Mouse (Mus musculus): ENCODE measurements around the gene Kars. TPM values are rescaled to one million over a fixed set of nuclear protein-coding genes. Genes with fewer than 3 reads are reported as not detected.
A peak's percentile ranks its signal among the peaks of the same experiment; 100 is the strongest.

Kars gene
- total RNA-seq, 2 experiments from 2014 or later = 112 to 115 TPM

DNA sequence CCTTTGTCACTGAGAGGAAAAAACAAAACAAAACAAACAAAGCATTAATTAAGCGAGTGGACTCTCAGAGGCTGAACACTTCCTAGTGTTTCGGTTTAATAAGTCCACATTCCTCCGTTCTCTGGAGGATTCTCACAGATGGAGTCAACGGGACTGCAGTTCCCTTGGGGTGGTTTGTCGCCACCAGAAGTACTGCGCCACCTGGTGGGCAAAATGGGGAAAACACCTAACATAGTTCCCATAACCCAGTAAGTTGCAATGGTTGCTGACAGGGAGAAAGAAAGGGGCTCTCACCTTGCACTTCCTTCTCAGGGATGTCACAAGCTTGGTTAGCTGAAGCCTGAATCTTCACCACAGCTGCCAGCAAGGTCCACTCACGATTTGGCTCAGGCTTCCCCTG lies 21.2 kb downstream of the Kars start:
- intact Hi-C loops (cut with DNase I) = no loop called here
- DNase-seq = peak; percentile 75

DNA sequence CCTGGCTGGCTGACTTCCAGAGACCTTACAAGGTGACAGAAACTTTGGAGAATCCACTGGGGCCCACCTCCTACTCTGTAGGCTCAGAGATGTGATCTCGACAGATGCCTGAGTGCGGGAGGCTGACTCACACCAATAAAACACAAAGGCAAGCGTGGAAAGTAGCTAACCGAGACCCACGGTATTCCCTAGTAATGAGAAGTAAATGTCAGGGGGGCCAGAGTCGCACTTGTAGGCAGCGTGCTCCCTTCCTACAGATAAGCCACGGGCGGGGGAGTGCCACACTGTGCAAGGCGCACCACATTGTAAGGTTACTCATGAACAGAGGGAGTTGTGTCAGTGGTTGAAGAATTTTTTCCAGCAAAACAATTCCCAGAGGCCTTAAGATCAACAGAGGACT lies 26.6 kb downstream of the Kars start:
- DNase-seq = no peak
- intact Hi-C loops (cut with DNase I) = no loop called here

DNA sequence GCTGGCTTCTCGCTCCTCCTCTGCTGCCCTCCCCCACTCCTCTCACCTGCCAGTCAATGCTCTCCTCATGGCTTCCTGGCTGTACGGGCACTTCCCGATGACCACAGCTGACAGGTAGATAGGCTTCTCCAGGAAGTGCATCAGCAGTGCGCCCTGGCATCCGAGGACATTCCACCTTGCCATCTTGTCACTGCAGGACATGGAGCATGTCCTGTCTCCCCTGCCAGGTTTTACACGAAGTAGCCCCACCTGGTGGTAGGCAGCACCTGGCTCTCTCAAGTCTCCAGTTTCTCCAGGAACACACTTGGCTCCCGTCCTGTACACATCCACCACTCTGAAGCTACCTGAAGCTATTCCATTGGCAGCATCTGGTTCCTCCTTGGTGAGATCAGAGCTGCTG lies 29.0 kb downstream of the Kars start:
- intact Hi-C loops (cut with DNase I) = no loop called here
- DNase-seq = no peak

DNA sequence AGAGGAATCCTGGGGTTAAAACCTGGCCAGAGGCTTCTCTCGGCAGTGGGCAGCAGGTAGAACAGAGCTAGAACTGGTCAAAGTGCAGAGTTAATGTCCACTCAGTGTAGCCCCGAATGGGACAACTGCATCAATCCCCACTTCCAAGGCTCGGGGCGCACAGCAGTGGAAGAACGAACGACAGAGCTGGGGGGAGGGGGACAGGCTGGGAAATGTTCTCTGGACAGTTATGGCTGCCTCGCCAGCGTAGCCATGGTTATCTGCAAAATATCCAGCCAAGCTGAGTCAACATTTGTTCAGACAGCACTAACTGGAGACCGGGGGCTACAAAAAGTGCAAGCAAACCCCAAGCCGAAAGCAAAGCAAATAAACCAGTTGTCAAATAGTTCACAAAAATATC lies 33.0 kb downstream of the Kars start:
- intact Hi-C loops (cut with DNase I) = no loop called here
- DNase-seq = peak; percentile 27

DNA sequence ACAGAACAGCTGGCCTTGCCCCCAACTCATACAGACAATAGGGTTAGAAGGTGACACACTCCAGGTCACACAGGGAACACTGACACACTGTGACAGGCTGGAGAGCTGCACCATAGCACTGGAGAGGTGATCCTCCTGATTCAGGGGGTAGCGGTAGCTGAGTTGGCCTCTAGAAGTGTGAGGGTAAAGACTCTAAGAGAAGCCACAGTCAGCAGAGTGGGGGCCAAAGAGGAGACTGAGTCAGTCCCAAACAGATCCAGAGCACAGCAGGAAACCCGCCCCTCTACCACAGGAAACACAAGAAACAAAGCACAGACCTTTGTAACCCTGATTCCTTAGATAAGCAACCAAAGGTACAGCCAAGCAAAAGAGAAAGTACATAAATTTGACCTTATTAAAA lies 34.8 kb downstream of the Kars start:
- no peak for DNase-seq
- intact Hi-C loops (cut with DNase I) = no loop called here

DNA sequence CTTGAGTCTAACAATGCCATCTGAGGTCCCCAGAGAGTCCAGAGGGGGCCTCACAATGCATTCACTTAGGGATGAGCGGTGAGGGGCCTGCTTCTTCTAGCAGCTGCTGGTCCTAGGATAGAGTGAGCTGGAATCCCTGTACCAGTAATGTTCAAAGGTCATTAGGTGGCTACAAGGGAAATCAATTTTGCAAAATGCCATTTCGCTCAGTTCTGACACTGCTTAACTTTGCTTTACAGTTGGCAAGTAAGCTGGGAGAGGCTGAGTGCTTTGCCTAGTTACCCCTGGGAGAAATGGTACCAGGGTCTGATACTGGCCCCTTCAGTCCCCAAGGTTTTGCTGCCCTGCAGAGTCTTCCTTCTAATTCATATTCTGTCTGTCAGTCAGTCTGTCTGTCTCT lies 35.4 kb downstream of the Kars start:
- intact Hi-C loops (cut with DNase I) = no loop called here
- DNase-seq = no peak

DNA sequence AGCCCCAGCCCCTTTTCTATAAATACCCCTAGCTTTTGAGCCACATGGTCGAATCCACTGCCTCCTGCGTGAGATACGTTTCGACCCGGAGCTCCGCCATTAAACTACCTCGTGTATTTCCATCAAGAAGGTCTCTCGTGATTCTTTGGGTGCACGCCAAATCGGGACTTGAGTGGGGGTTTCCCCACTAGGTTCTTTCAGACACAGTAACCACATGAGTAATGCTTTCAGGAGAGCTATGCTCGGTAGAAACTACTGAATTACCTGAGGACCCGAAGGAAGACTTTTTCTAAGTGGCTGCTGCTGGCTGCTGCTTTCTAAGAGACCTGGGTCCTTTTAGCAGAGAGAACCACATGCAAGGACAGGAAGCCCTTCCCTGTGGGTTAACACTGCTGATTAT lies 37.0 kb downstream of the Kars start:
- no peak for DNase-seq
- intact Hi-C loops (cut with DNase I) = no loop called here

DNA sequence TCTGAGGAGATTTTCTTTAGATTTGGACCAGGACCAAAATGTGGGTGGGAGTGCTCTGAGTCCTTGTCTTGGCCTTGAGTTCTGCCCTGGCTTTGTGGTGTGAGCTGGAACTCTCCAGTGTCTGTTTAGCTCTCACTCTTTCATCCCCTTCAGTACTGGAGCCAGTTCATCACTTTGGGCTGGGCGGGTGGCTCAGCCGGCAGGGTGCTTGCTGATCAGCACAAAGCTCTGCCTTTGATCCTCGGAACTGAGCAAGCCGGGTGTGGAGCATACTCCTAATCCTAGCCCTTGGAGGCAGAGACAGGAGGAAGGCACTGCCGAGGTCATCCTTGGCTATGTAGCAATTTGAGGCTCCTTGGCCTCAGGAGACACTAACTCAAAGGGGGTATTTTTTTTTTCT lies 42.1 kb downstream of the Kars start:
- intact Hi-C loops (cut with DNase I) = no loop called here
- no peak for DNase-seq

DNA sequence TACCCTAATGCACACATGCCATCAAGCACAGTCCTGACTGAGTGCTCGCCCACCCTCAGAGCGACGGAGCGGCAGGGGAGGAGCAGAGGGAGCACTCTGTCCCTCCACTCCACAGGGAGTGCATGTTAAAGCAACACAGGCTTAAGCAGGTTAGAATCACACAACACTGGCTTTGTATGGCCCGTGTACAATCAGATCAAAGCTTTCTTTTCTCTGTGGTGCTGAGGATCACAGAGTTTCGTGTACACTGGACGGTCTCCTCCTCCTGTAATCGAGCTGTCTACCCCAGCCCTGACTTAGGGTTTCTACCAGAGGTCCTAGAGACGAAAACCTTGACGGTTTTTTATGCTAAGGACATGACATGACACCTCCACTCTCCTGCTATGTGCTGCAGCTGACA lies 42.6 kb downstream of the Kars start:
- intact Hi-C loops (cut with DNase I) = no loop called here

DNA sequence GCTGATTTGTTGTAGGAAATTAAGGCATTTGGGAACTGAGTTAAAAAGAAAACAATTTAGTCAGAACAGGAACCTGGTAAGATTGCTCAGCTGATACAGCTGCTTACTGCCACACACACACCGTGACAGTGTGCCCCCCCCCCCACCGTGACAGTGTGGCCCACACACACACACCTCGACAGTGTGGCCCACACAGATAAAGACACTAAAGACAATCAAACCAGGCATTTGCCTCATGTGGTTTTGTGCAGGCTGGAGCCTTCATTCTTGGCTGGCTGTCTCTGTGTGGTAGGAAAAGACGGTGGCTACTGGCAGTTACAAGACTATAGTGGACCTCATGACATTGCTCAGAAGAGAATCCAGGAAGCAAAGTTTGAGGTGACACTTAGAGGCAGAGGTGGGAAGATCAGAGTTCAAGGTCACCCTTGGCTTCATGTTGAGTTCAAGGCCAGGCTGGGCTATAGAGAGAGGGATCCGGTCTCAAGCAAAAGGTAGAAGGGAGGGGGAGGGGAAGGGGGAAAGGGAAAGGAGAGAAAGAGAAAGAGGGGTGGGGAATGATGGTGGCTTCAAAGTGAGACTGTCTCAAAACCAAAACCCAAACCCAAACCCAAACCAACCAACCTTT lies 43.8 kb downstream of the Kars start:
- intact Hi-C loops (cut with DNase I) = no loop called here
- no peak for DNase-seq

More for the DNA sequence above, 42.6 kb downstream of the Kars start:
- DNase-seq = no peak

DNA sequence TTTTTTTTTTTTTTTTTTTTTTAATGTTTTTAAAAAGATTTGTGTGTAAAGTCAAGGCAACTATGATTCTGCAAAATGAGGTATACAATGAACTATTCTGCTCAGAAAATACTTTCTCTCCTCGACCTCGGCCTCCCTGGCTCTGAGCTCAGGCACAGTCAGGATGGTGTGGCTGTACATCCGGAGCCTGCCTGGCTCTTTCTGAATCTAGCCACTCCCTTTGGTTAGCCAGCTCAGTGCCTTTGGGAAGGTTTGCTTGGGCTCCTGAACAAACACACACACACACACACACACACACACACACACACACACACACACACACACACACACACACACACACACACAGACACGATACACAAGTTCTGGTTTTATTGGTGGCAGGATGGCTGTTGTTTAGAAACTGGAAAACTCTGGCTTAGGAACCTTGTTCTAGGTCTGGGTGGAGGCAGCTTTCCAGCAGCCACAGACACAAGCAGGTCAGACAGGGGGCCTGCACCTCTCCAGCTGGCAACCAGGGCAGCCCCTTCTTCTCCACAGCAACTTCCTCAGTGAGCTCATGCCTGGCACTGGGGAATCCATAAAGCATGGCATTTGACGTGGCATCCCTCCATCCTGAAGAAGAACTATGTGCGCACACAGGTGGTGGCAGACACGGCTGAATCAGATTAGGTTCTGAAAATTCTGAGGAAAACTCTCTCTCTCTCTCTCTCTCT lies 46.1 kb downstream of the Kars start:
- DNase-seq = no peak
- intact Hi-C loops (cut with DNase I) = no loop called here

DNA sequence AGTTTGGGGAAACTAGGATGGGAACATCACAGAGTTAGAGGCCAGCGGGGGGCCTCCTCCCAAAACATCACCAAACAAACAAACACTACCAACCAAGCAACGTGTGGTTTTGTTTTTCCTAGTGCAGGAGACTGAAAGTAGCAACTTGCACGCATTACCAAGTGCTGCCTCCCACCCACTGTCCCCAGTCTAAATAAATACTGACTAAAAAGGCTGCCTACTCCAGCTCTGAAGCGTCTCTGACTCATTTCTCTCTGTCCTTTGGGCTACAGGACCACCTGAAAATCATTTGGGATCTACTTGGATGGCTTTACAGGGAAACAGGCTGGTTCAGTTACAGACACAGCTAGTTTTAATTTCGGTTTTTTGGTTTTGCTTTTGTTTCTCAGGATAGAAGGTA lies 46.8 kb downstream of the Kars start:
- no peak for DNase-seq
- intact Hi-C loops (cut with DNase I) = no loop called here

DNA sequence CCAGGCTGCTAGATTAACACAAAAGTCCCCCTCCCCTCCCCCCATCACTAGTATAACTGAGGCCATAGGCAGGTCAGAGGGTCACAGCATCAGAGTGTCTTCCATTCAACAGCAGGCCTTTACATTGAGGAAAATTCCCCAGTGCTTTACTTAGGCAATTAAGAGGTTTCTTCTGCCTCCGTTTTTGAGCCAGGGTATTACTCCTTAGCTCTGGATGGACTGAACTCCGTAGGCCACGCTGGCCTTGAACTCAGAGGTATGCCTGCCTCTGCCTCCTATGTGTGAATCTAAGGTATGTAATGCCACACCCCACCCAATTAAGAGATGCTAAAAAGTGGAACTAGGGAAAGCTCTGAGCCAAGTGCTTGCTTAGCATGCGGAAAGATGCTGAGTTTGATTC lies 47.6 kb downstream of the Kars start:
- intact Hi-C loops (cut with DNase I) = no loop called here
- no peak for DNase-seq

DNA sequence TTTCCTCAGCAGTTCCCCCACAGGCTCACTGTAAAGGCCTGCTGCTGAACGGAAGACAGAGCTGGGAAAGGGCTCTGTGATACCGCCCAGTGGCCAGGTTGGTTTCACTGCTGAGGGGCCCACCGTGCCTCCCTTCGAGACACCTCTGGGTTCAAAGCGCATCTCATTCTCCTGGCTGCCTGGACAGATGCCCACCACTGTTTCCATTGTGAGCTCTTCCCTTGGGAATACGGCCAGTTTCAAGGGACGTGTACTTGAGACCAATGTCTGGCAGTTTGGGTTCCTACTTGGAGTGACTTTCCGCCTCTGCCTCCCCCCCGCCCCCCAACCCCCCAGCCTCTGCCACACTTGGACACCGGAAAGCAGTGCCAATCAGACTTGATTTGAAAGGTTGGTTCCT lies 48.0 kb downstream of the Kars start:
- DNase-seq = peak; percentile 15
- intact Hi-C loops (cut with DNase I) = no loop called here

DNA sequence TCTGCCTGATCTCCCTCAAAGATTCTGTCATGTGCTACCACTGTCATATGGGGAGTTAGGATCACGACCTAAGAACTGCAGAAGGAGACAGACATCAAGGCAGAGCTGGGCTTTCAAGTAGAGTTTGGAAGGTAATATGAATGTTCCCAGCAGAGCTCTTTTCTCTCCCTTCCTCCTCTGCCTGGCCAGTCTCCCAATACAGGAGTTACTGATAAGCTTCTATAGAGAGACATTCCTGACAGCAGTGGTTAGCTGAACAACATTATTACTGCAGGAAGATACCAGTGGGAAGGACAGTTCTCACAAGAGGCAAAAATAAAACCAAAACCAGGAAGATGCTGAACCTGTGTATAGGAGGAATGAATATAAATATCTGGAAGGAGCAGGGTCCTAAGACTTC lies 48.5 kb downstream of the Kars start:
- intact Hi-C loops (cut with DNase I) = no loop called here
- no peak for DNase-seq

DNA sequence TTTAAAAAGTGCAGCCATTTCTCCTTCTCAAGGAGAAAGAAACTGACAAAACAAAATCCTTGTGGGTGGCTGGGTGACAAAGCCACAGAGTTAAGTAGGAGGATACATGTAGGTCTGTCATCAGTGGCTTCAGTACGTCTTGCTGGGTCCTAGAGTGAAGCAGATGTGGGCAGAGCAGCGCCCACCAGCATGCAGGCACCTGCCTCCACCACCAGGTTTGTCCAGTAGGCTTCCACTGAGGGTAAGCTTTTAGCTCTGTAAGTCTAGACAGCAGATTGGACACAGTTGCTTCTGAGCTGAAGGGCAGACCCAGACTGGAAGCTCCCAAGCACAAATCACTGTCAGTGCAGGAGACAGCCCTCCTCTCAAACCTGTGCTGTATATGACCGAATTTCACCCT lies 49.8 kb downstream of the Kars start:
- intact Hi-C loops (cut with DNase I) = no loop called here
- DNase-seq = no peak

DNA sequence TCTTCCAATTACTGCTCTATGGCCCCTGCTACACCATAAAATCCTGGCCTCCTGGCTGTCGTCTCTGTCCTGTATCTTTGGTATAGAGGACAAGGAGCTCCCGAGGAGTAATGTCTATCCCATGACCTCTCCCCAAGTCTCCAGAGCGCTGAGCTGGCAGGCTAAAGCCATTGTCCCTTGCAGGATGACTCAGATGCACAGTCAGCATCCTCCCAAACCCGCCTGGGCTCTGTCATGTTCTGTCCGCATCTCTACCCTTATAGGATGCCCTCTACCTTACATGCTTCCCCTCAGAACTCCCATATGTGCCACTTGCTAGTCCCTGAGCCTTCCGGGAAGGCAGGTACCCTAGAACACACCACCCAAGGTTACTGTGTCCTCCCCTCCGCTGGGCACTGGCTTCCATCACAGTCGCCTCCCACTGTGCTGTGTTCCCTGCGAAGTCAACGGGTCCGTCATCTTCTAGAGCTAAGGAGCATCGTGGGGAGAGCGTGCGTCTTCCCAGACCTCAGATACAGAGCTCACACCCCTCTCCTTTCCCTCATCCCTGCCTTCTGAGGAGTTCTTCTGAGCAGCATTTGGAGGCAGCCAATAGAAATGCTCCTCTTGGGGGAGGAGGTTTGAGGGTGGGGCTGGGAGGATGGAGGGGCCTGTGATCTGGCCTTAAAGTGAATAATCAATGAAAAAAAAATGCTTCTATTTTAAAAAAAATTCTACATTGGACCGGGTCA lies 50.4 kb downstream of the Kars start:
- intact Hi-C loops (cut with DNase I) = no loop called here
- no peak for DNase-seq

DNA sequence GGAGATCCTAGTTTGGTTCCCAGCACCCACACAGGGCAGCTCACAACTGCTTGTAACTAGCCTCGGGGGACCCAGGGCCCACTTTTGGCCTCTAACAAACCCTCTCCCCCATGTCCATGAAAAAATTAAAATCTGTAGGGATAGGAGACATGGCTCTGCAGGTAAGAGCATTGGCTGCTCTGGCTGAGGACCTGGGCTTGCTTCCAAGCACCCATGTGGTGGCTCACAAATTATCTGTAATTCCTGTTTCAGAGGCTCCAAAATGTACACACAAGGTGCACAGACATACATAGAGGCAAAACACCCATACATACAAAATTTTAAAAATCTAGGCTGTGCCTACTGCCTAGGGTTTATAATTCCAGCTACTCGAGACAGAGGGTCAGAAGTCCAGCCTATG lies 53.9 kb downstream of the Kars start:
- intact Hi-C loops (cut with DNase I) = no loop called here

DNA sequence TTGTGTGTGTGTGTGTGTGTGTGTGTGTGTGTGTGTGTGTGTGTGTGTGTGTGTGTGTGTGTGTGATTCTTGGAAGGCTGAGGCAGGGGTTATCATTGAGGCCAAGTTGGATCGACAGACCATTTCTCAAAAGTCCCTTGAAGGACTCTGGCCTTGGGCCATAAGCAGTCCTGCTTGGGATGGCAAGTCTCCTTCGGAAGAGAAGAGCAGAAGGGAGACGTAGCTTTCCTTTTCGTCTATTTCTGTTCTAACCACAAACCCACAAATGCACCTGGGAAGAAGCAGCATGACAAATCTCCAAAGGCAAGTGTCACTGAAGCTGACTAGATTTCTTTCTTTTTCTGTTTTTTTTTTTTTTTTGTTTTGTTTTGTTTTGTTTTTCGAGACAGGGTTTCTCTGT lies 55.2 kb downstream of the Kars start:
- intact Hi-C loops (cut with DNase I) = no loop called here
- DNase-seq = no peak

More for the DNA sequence above, 53.9 kb downstream of the Kars start:
- DNase-seq = no peak

DNA sequence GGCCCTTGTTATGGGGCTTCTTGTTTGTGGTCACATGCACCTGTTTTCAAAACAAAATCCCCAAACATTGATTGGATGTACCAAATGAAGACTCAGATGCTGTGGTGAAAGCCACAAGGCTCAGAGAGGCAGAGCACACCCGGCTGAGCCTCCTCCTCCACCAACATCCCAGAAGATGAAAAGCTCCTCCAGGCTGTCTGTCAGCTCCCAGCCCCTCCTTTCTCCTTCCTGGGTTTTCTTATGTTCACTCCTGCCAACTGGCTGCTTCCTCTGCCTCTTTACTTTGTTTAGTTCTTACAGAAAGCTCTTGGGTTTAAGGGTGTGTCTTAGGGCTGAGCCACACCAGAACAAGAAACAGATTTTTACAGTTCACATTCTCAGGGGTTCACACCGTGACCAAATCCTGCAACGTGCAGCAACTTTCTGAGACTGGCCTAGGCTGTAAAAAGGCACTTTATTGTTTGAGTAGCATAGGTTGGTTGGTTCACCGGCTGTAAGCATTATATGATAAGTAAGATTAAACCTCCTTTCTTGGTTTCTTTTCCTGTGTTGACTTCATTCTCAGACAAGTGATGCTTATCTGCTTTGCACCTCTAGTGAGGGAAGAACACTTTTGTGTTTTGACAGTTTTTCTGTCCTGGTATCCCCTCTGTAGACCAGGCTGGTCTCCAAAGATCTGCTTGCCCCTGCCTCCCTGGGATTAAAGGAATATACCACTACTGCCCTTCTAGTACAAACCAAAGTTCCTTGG lies 56.1 kb downstream of the Kars start:
- DNase-seq = no peak
- intact Hi-C loops (cut with DNase I) = no loop called here

DNA sequence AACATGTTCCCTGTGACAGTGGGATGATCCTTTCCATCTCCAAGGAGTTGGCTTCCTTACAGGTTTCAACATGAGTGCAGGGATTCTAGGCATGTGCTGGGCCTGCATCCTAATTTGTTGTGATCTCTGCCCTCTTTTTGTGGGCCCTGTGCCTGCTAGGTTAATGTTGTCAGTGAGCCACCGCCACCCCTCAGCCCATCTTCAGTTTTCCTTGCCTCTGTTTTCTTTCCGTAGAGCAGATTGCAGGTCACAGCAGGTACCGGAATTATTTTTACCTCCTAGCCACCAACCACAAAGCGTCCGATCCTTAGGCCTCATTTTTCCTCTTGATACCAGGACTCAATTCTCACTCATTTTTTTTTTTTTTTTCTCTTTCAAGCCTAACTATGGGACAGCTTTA lies 59.2 kb downstream of the Kars start:
- no peak for DNase-seq

DNA sequence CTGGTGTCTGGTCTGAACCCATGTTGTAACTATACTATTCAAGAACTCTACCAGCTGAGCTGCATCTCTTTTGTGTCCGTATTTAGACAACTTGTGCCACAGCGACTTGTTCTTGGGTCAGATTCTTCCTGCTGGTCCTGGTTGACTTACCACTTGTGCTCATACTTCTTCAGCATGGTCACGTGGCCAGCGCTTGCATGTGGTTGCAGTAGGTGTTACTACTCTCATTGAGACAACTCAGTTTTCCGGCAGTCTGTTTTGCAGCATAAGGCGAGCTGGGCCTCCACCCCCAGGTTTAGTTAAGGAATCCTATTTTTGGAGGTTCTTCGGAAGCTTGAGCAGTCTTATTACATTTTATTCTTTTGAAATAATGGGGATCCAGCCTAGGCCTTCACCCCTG lies 59.8 kb downstream of the Kars start:
- no peak for DNase-seq

More for the DNA sequence above, 59.2 kb downstream of the Kars start:
- intact Hi-C loops (cut with DNase I) = no loop called here

More for the DNA sequence above, 59.8 kb downstream of the Kars start:
- intact Hi-C loops (cut with DNase I) = no loop called here

Data from left cerebral cortex, postnatal 4 days (tissue).